Mouse (Mus musculus) duodenum, adult 2 months (tissue): ENCODE measurements around the gene Bhlha15. TPM values are rescaled to one million over a fixed set of nuclear protein-coding genes. Genes with fewer than 3 reads are reported as not detected.

Source experiments
- polyA plus RNA-seq: library from polyadenylated mRNA; depleted of rRNA; stranded (reverse); fragments of >200 nt; gene quantifications from 2 replicates; pipeline ENCODE4 v1.2.3, GENCODE M21; 2012; ENCODE audit warnings: low replicate concordance; rRNA removed

Bhlha15 gene
- polyA plus RNA-seq, result 8.1 and 13.3 TPM in 2 replicates

DNA sequence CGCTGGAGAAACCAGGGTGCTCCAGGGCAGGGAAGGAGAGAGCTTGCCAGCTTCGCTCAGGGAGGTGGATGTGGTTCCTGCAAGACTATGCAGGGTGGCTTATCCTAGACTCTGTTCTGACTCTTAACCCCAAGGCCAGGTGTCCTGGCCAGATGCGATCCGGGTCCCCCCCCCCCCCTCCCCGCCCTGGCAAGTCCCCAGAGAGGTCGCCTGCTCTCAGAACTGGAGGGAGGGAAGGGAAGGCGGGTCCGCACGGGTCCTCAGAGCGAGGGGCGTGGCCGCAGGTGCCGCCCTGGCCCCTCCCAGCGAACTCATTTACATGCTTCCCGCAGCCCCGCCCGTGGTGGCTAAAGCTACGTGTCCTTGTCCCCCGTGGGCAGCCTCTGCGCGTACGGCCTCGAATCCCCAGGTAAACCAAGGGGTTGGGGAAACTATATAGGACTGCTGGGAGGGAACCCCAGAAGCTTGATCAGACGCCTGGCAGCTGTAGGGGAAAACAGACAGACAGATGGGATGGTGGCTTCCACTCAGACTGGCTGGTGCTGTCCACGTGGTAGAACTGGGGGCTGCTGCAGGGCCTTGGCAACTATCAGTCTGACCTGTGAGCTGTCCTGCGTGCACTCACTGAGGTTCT, at the start of gene Bhlha15:
Gene Bhlha15, plus strand, starts transcription at position 337 of the 634 bp plus-strand sequence.

DNA sequence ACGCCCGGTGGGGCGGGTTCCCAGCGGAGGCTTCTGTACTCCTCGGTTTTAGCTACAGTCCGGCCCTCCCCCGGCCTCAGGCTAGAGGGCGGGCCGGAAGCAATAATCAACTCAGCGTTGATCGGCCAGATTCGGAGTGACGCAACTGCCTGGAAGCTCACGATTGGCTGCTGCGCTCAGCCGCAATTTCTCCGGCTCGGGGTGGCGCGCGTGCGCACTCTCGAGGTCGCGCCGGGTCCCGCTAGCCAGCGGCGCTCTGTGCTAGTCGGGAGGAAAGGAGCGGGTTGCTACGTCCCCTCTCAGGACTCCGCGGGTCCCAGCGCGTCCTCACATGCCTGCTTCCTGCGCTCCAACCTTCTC, 33.4 kb downstream of the Bhlha15 start, which contains the start of gene Tecpr1:
Gene Tecpr1, minus strand, starts transcription at position 113 of the 360 bp plus-strand sequence.

Other genes with a start within 250 kb of the Bhlha15 start
- gene Ccz1, start 175.4 kb upstream of the Bhlha15 start, polyA plus RNA-seq, result 3.2 and 4.4 TPM in 2 replicates
- 0.43 and 3.4 TPM in 2 replicates for gene Ocm, start 163.6 kb upstream of the Bhlha15 start, polyA plus RNA-seq
- 18.1 and 18.5 TPM in 2 replicates for gene Lmtk2, start 89.8 kb upstream of the Bhlha15 start, polyA plus RNA-seq
- gene Tecpr1, start 33.3 kb downstream of the Bhlha15 start, polyA plus RNA-seq, result 18.8 and 25.7 TPM in 2 replicates
- gene Bri3, start 54.2 kb downstream of the Bhlha15 start, polyA plus RNA-seq, result 183 and 336 TPM in 2 replicates
- gene Baiap2l1, start 167.8 kb downstream of the Bhlha15 start, polyA plus RNA-seq, result 42.4 and 48.0 TPM in 2 replicates